Mouse (Mus musculus) stomach, embryonic 15.5 days (tissue): ENCODE data around the gene Cln3. TPM values are rescaled to one million over a fixed set of nuclear protein-coding genes. Genes with fewer than 3 reads are reported as not detected.
A peak's percentile ranks its signal among the peaks of the same experiment; 100 is the strongest.

ENCODE experiments used
- ATAC-seq: fragments of 200-750 bp; cut with Nextera tagmentation; 2 replicates; pipeline ENCODE4 v1.8.0; 2017; ENCODE audit warnings: low read depth, moderate number of reproducible peaks, moderate TSS enrichment; ENCODE audit not compliant: insufficient read depth, low FRiP score
- H3K27ac ChIP-seq: fragments of 300-500 bp; sonication (generic); 2 replicates; pipeline ENCODE4 v1.5.1; 2015; ENCODE audit warnings: mild to moderate bottlenecking, inconsistent platforms
- H3K27me3 ChIP-seq: fragments of 300-500 bp; sonication (generic); replicated peaks from 2 replicates; pipeline ENCODE4 v1.6.1; 2015; ENCODE audit warnings: inconsistent platforms
- H3K36me3 ChIP-seq: fragments of 300-500 bp; sonication (generic); 2 replicates; pipeline ENCODE4 v1.6.1; 2015; ENCODE audit warnings: inconsistent platforms
- H3K4me1 ChIP-seq: fragments of 300-500 bp; sonication (generic); 2 replicates; pipeline ENCODE4 v1.6.1; 2015; ENCODE audit warnings: inconsistent platforms
- H3K4me2 ChIP-seq: fragments of 300-500 bp; sonication (generic); 2 replicates; pipeline ENCODE4 v1.6.1; 2015; ENCODE audit warnings: mild to moderate bottlenecking, inconsistent platforms
- H3K4me3 ChIP-seq: fragments of 300-500 bp; sonication (generic); replicated peaks from 2 replicates; pipeline ENCODE4 v1.5.1; 2015; ENCODE audit warnings: inconsistent platforms
- H3K9ac ChIP-seq: fragments of 300-500 bp; sonication (generic); 2 replicates; pipeline ENCODE4 v1.6.1; 2015; ENCODE audit warnings: inconsistent platforms
- H3K9me3 ChIP-seq: fragments of 300-500 bp; sonication (generic); 2 replicates; pipeline ENCODE4 v1.6.1; 2016; ENCODE audit warnings: inconsistent platforms
- WGBS: fragments of 180-500 bp; shearing (Covaris S2); methylation state at CpG from one replicate; pipeline ENCODE4 v1.1.7; 2015; 5-methylcytosine and 5-hydroxymethylcytosine counted together
- microRNA-seq: library from miRNA; unstranded; fragments of <30 nt; microRNA quantifications from one replicate; pipeline ENCODE4, GENCODE M21; 2016
- polyA plus RNA-seq: library from polyadenylated mRNA; unstranded; fragments of >200 nt; fragmentation: Nextera tagmentation; extraction: Ambion mirVana; gene quantifications from 2 replicates; pipeline ENCODE4 v1.2.1, GENCODE M21; 2015

The Cln3 gene
- polyA plus RNA-seq, 1 experiment from 2014 or later, result 30.4 TPM

- no peak overlapping the region for H3K9ac ChIP-seq
- peaks cover 73% of the 10 kb centered on the region for H3K36me3 ChIP-seq
- no peak overlapping the region for H3K4me2 ChIP-seq
- no peak for ATAC-seq
- no peaks in the 10 kb centered on the region for H3K27me3 ChIP-seq
- H3K4me1 ChIP-seq, result no peaks in the 10 kb centered on the region
- 94% methylated on average over 1 of the region's 1 CpGs for WGBS
- H3K9me3 ChIP-seq, result no peaks in the 10 kb centered on the region
- no peak overlapping the region for H3K4me3 ChIP-seq
- no peak overlapping the region for H3K27ac ChIP-seq
These were observed 30.8 kb downstream of the Cln3 start for GRCm38 (mm10) chr7:126554796-126555195.

GRCm38 (mm10) chr7:126545631-126546030, 40.0 kb downstream of the Cln3 start:
- no peak overlapping the region for H3K4me3 ChIP-seq
- H3K27me3 ChIP-seq, result no peaks in the 10 kb centered on the region
- H3K9me3 ChIP-seq, result no peaks in the 10 kb centered on the region
- no peak for ATAC-seq
- H3K4me2 ChIP-seq, result no peak overlapping the region
- H3K9ac ChIP-seq, result no peak overlapping the region
- 90% methylated on average over 2 of the region's 2 CpGs for WGBS
- H3K36me3 ChIP-seq, result peaks cover 24% of the 10 kb centered on the region
- no peaks in the 10 kb centered on the region for H3K4me1 ChIP-seq
- H3K27ac ChIP-seq, result no peak overlapping the region

- Histone ChIP-seq H3K27me3 (peaks cover 5% of the 10 kb centered on the region; the same call in 1 of the 2 replicates), H3K4me3 (no peak overlapping the region), H3K36me3 (peaks cover 9% of the 10 kb centered on the region), H3K9ac (no peak overlapping the region), H3K9me3 (no peaks in the 10 kb centered on the region), H3K4me1 (0 out of 2 replicates have a peak, but pooled peaks cover 1% of the 10 kb centered on the region), H3K27ac (no peak overlapping the region), H3K4me2 (no peak overlapping the region)
- no peak for ATAC-seq
- 81% methylated on average over 1 of the region's 1 CpGs for WGBS
These were observed 44.0 kb downstream of the Cln3 start for GRCm38 (mm10) chr7:126541661-126542060.

DNA sequence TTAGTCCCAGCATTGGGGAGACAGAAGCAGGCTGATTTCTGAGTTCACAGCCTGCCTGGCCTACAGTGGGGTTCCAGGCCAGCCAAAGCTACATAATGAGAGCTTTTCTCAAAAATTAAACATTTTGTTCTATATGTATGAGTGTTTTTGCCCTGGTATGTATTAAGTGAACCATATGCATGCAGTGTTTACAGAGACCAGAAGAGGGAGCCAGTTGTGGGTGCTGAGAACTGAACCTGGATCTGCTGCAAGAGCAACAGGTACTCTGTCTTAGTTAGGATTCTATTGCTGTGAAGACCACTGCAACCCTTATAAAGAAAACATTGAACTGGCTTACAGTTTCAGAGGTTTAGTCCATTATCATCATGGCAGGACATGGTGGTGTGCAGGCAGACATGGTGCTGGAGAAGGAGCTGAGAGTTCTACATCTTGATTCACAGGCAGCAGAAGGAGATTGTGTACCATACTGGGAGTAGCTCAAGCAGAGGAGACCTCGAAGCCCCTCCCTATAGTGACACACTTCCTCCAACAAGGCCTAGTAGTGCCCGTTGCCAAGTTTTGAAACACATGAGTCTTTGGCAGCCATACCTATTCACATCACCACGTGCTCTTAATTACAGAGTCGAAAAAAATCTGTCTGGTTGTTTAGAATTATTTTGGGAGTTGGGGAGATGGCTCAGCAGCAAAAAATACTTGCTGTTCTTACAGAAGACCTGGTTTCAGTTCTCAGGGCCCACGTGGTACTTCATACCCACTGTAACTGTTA, 47.6 kb downstream of the Cln3 start:
- Histone ChIP-seq H3K4me2 (no peak overlapping the region), H3K27ac (no peak overlapping the region), H3K27me3 (peaks cover 8% of the 10 kb centered on the region; the same call in 1 of the 2 replicates), H3K9me3 (no peaks in the 10 kb centered on the region), H3K4me1 (0 out of 2 replicates have a peak, but pooled peaks cover 9% of the 10 kb centered on the region), H3K4me3 (no peak overlapping the region), H3K36me3 (no peaks in the 10 kb centered on the region), H3K9ac (no peak overlapping the region)
- WGBS, result 76% methylated on average over 5 of the region's 5 CpGs
- no peak for ATAC-seq

GRCm38 (mm10) chr7:126536466-126536865, 49.2 kb downstream of the Cln3 start:
- no peak for ATAC-seq
- no peak overlapping the region for H3K27ac ChIP-seq
- H3K9me3 ChIP-seq, result no peaks in the 10 kb centered on the region
- 0 out of 2 replicates have a peak, but pooled peaks cover 9% of the 10 kb centered on the region for H3K4me1 ChIP-seq
- H3K36me3 ChIP-seq, result no peaks in the 10 kb centered on the region
- peaks cover 8% of the 10 kb centered on the region; the same call in 1 of the 2 replicates for H3K27me3 ChIP-seq
- H3K4me2 ChIP-seq, result peak overlapping the region; percentile 85
- H3K4me3 ChIP-seq, result peak overlapping the region; percentile 44
- 59% methylated on average over 9 of the region's 9 CpGs for WGBS
- no peak overlapping the region for H3K9ac ChIP-seq

DNA sequence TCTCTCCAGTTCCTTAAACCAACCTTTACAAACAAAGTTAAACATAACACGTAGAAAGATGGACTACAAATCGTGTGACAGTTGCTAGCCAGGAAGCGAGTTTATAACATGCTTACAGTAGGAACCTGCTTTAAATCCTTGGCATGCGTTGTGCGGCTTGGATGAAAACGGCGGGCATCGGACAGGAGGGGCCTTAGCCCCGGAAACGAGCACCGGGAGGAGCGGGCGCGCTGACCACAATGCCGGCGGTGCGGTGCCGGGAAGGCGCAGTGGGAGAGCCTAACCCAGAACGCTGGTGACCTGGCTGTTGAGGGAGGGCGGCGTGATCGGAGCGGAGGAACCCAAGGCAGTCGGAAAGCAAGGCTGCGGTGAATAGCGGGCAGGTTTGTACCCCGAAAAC, 49.9 kb downstream of the Cln3 start:
- peaks cover 8% of the 10 kb centered on the region; the same call in 1 of the 2 replicates for H3K27me3 ChIP-seq
- 0 out of 2 replicates have a peak, but pooled peaks cover 9% of the 10 kb centered on the region for H3K4me1 ChIP-seq
- no peaks in the 10 kb centered on the region for H3K9me3 ChIP-seq
- no peak for ATAC-seq
- peak overlapping the region; percentile 44 for H3K4me3 ChIP-seq
- H3K27ac ChIP-seq, result no peak overlapping the region
- peak overlapping the region; percentile 85 for H3K4me2 ChIP-seq
- H3K36me3 ChIP-seq, result no peaks in the 10 kb centered on the region
- H3K9ac ChIP-seq, result peak overlapping the region; percentile 25; the same call in 1 of the 2 replicates
- WGBS, result under 1% methylated on average over 28 of the region's 28 CpGs

GRCm38 (mm10) chr7:126533434-126533833, 52.2 kb downstream of the Cln3 start:
- no peak for ATAC-seq
- H3K4me3 ChIP-seq, result no peak overlapping the region
- no peak overlapping the region for H3K9ac ChIP-seq
- H3K27ac ChIP-seq, result no peak overlapping the region
- H3K27me3 ChIP-seq, result peaks cover 8% of the 10 kb centered on the region; the same call in 1 of the 2 replicates
- no peaks in the 10 kb centered on the region for H3K9me3 ChIP-seq
- WGBS, result 80% methylated on average over 1 of the region's 1 CpGs
- no peaks in the 10 kb centered on the region for H3K36me3 ChIP-seq
- H3K4me1 ChIP-seq, result 0 out of 2 replicates have a peak, but pooled peaks cover 9% of the 10 kb centered on the region
- no peak overlapping the region for H3K4me2 ChIP-seq

GRCm38 (mm10) chr7:126528166-126528577, 57.4 kb downstream of the Cln3 start:
- no peak for ATAC-seq

GRCm38 (mm10) chr7:126523316-126523715, 62.3 kb downstream of the Cln3 start:
- Histone ChIP-seq H3K4me3 (no peak overlapping the region), H3K9ac (no peak overlapping the region), H3K4me2 (no peak overlapping the region), H3K27ac (no peak overlapping the region), H3K9me3 (no peaks in the 10 kb centered on the region), H3K4me1 (no peaks in the 10 kb centered on the region), H3K36me3 (no peaks in the 10 kb centered on the region), H3K27me3 (no peaks in the 10 kb centered on the region)
- WGBS, result 77% methylated on average over 3 of the region's 3 CpGs
- ATAC-seq, result no peak

More at GRCm38 (mm10) chr7:126528166-126528577, 57.4 kb downstream of the Cln3 start:
- H3K4me2 ChIP-seq, result no peak overlapping the region
- 5% methylated on average over 1 of the region's 1 CpGs for WGBS
- H3K36me3 ChIP-seq, result no peaks in the 10 kb centered on the region
- H3K27me3 ChIP-seq, result no peaks in the 10 kb centered on the region
- H3K9me3 ChIP-seq, result no peaks in the 10 kb centered on the region
- no peaks in the 10 kb centered on the region for H3K4me1 ChIP-seq
- no peak overlapping the region for H3K9ac ChIP-seq
- H3K4me3 ChIP-seq, result no peak overlapping the region
- no peak overlapping the region for H3K27ac ChIP-seq

Small RNA genes lying within 50 kb of the gene (microRNA-seq; reads per million reads assigned to microRNA genes)
- gene Mir7059, result 2.1 reads per million, percentile 4 among the genes with 10 or more reads in this experiment

Other genes starting within 250 kb of the Cln3 start
- 2.0 and 2.2 TPM in 2 replicates for gene Lat, start 216.2 kb downstream of the Cln3 start, polyA plus RNA-seq
- gene Spns1, start 208.4 kb downstream of the Cln3 start, polyA plus RNA-seq, result 42.4 and 53.8 TPM in 2 replicates
- 2.3 and 2.7 TPM in 2 replicates for gene Nfatc2ip, start 189.1 kb downstream of the Cln3 start, polyA plus RNA-seq
- 0.36 and 0.44 TPM in 2 replicates for gene Cd19, start 170.9 kb downstream of the Cln3 start, polyA plus RNA-seq
- gene Rabep2, start 157.1 kb downstream of the Cln3 start, polyA plus RNA-seq, result 27.4 and 27.9 TPM in 2 replicates
- gene Atp2a1, start 122.7 kb downstream of the Cln3 start, polyA plus RNA-seq, result 1.7 and 5.7 TPM in 2 replicates
- gene Sh2b1, start 110.4 kb downstream of the Cln3 start, polyA plus RNA-seq, result 39.2 and 44.4 TPM in 2 replicates
- 149 and 158 TPM in 2 replicates for gene Tufm, start 98.5 kb downstream of the Cln3 start, polyA plus RNA-seq
- 44.5 and 53.3 TPM in 2 replicates for gene Atxn2l, start 82.4 kb downstream of the Cln3 start, polyA plus RNA-seq
- 188 and 196 TPM in 2 replicates for gene Eif3c, start 19.4 kb downstream of the Cln3 start, polyA plus RNA-seq
- gene Apobr, start 875 bp downstream of the Cln3 start, polyA plus RNA-seq, result 1.2 and 1.3 TPM in 2 replicates
- gene Il27, start 9.1 kb upstream of the Cln3 start, polyA plus RNA-seq, result 0.13 and 0.26 TPM in 2 replicates
- gene Nupr1, start 45.0 kb upstream of the Cln3 start, polyA plus RNA-seq, result 156 and 197 TPM in 2 replicates
- 43.5 and 53.8 TPM in 2 replicates for gene Sgf29, start 63.5 kb upstream of the Cln3 start, polyA plus RNA-seq
- 7.1 and 9.7 TPM in 2 replicates for gene Sult1a1, start 90.6 kb upstream of the Cln3 start, polyA plus RNA-seq
- 105 and 114 TPM in 2 replicates for gene Bola2, start 109.6 kb upstream of the Cln3 start, polyA plus RNA-seq
- gene Slx1b, start 110.0 kb upstream of the Cln3 start, polyA plus RNA-seq, result 7.9 and 9.6 TPM in 2 replicates
- gene Coro1a, start 122.0 kb upstream of the Cln3 start, polyA plus RNA-seq, result 50.1 and 51.9 TPM in 2 replicates
- gene Mapk3, start 173.8 kb upstream of the Cln3 start, polyA plus RNA-seq, result 99.9 TPM in 2 replicates
- 3.1 and 3.3 TPM in 2 replicates for gene Gdpd3, start 180.5 kb upstream of the Cln3 start, polyA plus RNA-seq
- gene Ypel3, start 191.1 kb upstream of the Cln3 start, polyA plus RNA-seq, result 81.9 and 93.0 TPM in 2 replicates
- 0.46 and 0.66 TPM in 2 replicates for gene Tbx6, start 195.7 kb upstream of the Cln3 start, polyA plus RNA-seq
- 237 and 240 TPM in 2 replicates for gene Ppp4c, start 206.7 kb upstream of the Cln3 start, polyA plus RNA-seq
- 0.73 and 0.74 TPM in 2 replicates for gene Fam57b, start 211.9 kb upstream of the Cln3 start, polyA plus RNA-seq
- not detected in 2 replicates for gene 4930451I11Rik, start 245.8 kb upstream of the Cln3 start, polyA plus RNA-seq